Mouse (Mus musculus) ES-Bruce4 (cell line): Measurements from ENCODE around the gene Cd163l1. TPM values are rescaled to one million over a fixed set of nuclear protein-coding genes. Genes with fewer than 3 reads are reported as not detected.

Experiments used
- H3K27ac ChIP-seq: 2 replicates; pipeline ENCODE4 v1.5.1; 2012; ENCODE audit warnings: low read length, inconsistent platforms; ENCODE audit not compliant: insufficient read depth
- H3K27me3 ChIP-seq: 2 replicates; pipeline ENCODE4 v1.6.1; 2012; ENCODE audit warnings: mild to moderate bottlenecking, low read length, inconsistent platforms; ENCODE audit not compliant: control insufficient read depth, poor library complexity, insufficient read depth, severe bottlenecking
- H3K36me3 ChIP-seq: 2 replicates; pipeline ENCODE4 v1.6.1; 2012; ENCODE audit warnings: inconsistent platforms, mild to moderate bottlenecking, low read length, moderate library complexity; ENCODE audit not compliant: control insufficient read depth, poor library complexity, insufficient read depth, severe bottlenecking
- H3K4me1 ChIP-seq: one replicate; pipeline ENCODE4 v1.8.1; 2011; ENCODE audit warnings: low read length; ENCODE audit not compliant: control insufficient read depth, insufficient read depth
- H3K4me3 ChIP-seq: 2 replicates; pipeline ENCODE4 v1.5.1; 2011; ENCODE audit warnings: low read depth, mild to moderate bottlenecking, low read length
- H3K9ac ChIP-seq: 2 replicates; pipeline ENCODE4 v1.6.1; 2012; ENCODE audit warnings: low read depth, mild to moderate bottlenecking, inconsistent platforms; ENCODE audit not compliant: poor library complexity, severe bottlenecking
- H3K9me3 ChIP-seq: replicated peaks from 2 replicates; pipeline ENCODE4 v1.6.1; 2012; ENCODE audit warnings: mild to moderate bottlenecking, low read length, inconsistent platforms; ENCODE audit not compliant: control insufficient read depth, poor library complexity, insufficient read depth, severe bottlenecking
- CTCF ChIP-seq: IDR thresholded peaks from one replicate; pipeline ENCODE4 v1.8.1; 2011; ENCODE audit warnings: low read depth, low read length
- EP300 ChIP-seq: IDR thresholded peaks from 2 replicates; pipeline ENCODE4 v1.6.1; 2011; ENCODE audit warnings: low read depth, low read length; ENCODE audit not compliant: insufficient read depth
- POLR2A ChIP-seq: IDR thresholded peaks from one replicate; pipeline ENCODE4 v1.8.1; 2011; ENCODE audit warnings: low read length; ENCODE audit not compliant: insufficient read depth
- polyA plus RNA-seq: library from polyadenylated mRNA; stranded (reverse); fragments of >200 nt; gene quantifications from 2 replicates; pipeline ENCODE4 v1.2.4, GENCODE M21; 2011; ENCODE audit warnings: low read depth; ENCODE audit not compliant: missing spikeins, insufficient read depth, insufficient read length

Cd163l1 gene
- polyA plus RNA-seq, 1 experiment: not detected

DNA sequence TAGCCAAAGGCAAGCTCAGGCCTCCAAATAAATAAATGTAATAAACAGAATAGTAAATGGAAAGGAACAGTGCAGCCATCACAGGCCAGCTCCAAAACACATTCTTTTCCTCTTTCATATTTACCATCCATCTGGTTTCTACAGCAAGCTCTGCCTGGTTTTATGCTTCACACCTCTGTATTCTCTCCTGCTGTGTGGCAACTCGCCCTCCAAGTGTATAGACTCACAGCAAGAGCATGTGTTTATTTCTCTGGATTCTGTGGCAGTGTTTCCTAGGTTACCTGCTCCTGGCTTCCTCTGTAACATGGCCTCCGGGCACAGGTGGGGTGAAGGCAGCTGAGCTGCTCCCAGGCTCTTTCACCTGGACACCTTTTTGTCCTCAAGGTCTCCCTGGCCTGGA is 25.6 kb upstream of the Cd163l1 start:
- H3K27me3 ChIP-seq: no peaks in the 10 kb centered on the region
- TF ChIP-seq CTCF (no peak), EP300 (0 out of 2 replicates have a peak, but pooled peaks have one; percentile 21)
- no peaks in the 10 kb centered on the region for H3K9me3 ChIP-seq
- no peaks in the 10 kb centered on the region for H3K36me3 ChIP-seq
- no peak overlapping the region for H3K27ac ChIP-seq
- no peak overlapping the region for H3K9ac ChIP-seq
- H3K4me3 ChIP-seq: no peak overlapping the region
- no peaks in the 10 kb centered on the region for H3K4me1 ChIP-seq

DNA sequence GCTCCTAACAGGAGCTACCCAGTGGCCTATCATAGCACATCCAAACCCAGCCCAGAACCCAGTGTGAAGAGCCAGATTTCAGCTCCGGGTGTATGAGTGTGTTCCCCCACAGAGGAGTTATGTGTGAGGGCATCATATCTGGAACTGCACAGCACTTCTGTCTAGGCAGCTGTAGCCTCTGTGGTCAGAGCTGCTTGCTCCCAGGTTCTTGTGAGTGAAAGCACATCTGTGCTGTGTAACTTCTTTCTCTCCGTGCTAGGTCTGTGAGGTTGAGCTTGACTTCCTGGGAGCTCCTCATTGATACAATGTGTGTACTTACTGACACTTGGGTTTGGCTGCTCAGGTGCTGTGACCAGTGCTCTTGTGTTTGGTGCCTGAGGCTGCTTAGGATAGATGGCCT is 25.2 kb upstream of the Cd163l1 start:
- no peak for TF ChIP-seq CTCF
- no peak for TF ChIP-seq POLR2A
- H3K27ac ChIP-seq: no peak overlapping the region
- H3K9ac ChIP-seq: no peak overlapping the region
- H3K4me1 ChIP-seq: no peaks in the 10 kb centered on the region
- H3K4me3 ChIP-seq: no peak overlapping the region
- H3K36me3 ChIP-seq: no peaks in the 10 kb centered on the region
- no peaks in the 10 kb centered on the region for H3K27me3 ChIP-seq
- no peaks in the 10 kb centered on the region for H3K9me3 ChIP-seq

DNA sequence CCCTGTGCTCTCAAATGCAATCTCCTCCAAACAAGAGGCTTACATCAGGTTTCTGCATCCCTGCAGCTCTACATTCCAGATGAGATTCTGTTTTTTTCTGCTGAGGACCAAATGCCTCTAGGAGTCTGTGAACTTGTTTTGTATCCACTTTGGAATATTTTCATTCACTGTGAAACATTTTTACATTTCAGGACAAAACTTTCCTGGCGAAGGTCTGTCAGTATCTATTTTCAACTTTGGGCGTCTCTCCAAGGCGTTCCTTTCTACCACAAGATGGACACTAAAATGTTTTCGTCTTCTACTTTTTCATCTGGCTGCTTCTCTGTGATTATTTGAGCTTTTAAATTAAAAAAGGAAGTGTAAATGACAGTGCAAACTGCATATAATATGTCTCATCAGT is 24.0 kb upstream of the Cd163l1 start:
- Histone ChIP-seq H3K36me3 (no peaks in the 10 kb centered on the region), H3K4me3 (no peak overlapping the region), H3K27ac (no peak overlapping the region), H3K9ac (no peak overlapping the region), H3K4me1 (no peaks in the 10 kb centered on the region), H3K9me3 (no peaks in the 10 kb centered on the region), H3K27me3 (no peaks in the 10 kb centered on the region)
- no peak for TF ChIP-seq CTCF
- no peak for TF ChIP-seq POLR2A
- TF ChIP-seq EP300: no peak

DNA sequence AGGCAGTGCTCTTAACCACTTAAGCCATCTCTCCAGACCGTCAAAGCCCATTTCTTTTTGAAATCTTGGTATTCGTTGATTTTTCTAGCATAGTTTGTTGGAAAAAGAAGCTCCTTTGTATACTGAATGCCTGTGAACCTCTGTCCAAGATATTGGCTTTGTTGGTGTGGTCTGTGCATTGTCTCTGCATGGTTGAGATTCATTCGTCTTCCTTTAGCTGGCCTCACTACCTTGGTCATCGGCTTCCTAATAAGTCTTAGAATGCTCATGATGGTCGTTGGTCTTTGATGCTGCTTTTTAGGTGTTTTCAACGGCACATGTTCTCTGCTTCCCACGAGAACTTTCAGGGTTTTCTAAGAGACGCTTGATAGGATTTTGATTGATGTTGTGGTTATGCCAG is 22.1 kb upstream of the Cd163l1 start:
- TF ChIP-seq POLR2A (no peak), CTCF (no peak), EP300 (no peak)
- no peaks in the 10 kb centered on the region for H3K27me3 ChIP-seq
- H3K9ac ChIP-seq: no peak overlapping the region
- H3K27ac ChIP-seq: no peak overlapping the region
- no peak overlapping the region for H3K4me3 ChIP-seq
- H3K36me3 ChIP-seq: no peaks in the 10 kb centered on the region
- H3K4me1 ChIP-seq: no peaks in the 10 kb centered on the region
- no peaks in the 10 kb centered on the region for H3K9me3 ChIP-seq

DNA sequence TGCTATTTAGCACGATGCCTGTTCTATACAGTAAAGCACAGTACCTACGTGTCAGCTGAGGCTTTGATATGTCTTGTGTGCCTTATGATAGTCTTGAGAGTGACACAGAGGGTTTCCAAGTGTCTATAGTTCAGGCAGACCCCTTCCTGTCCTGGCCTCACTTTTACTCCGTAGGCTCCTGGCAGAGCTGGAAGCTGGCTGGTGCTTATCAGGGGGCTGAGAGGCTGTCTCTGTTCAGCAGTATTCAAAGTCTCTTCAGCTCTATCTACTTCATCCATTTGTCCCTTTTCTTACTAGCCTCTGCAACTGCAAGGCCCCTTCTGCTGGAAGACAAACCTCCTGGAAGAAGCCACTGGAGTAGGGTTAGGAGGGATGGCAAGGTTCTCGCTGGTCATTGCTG is 17.0 kb upstream of the Cd163l1 start:
- Histone ChIP-seq H3K27me3 (no peaks in the 10 kb centered on the region), H3K36me3 (no peaks in the 10 kb centered on the region), H3K4me3 (no peak overlapping the region), H3K9me3 (no peaks in the 10 kb centered on the region), H3K4me1 (no peaks in the 10 kb centered on the region), H3K9ac (no peak overlapping the region), H3K27ac (no peak overlapping the region)
- no peak for TF ChIP-seq EP300

DNA sequence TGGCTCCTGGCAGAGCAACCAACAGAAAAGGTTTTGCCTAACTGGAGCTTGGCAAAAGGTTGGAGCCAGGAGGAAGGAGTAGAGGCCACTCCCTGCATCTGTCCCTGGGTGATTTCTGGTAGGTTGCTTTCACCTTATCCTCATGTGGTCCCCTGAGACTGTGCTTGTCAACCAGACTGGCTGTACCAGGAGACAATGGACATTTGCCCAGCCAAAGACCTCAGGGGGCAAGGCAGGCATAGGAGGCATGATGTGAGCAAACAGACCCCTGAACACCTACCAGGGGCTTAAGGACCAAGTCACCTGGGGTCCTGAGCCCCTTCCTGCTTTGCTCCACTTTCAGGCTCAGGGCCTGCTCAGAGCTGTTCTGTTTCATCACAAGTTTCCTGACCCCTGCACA is 12.2 kb upstream of the Cd163l1 start, which contains the start of gene Olfr524:
Olfr524 (minus strand) TSS at position 101 of the 400 bp plus-strand sequence.
- H3K9me3 ChIP-seq: no peaks in the 10 kb centered on the region
- no peak within 1 kb of the TSS for H3K9ac ChIP-seq
- H3K27ac ChIP-seq: no peak within 1 kb of the TSS
- no peaks in the 10 kb centered on the region for H3K4me1 ChIP-seq
- H3K36me3 ChIP-seq: no peaks in the 10 kb centered on the region
- TF ChIP-seq POLR2A: no peak
- TF ChIP-seq CTCF: no peak
- no peak for TF ChIP-seq EP300
- H3K27me3 ChIP-seq: no peaks in the 10 kb centered on the region
- no peak within 1 kb of the TSS for H3K4me3 ChIP-seq

DNA sequence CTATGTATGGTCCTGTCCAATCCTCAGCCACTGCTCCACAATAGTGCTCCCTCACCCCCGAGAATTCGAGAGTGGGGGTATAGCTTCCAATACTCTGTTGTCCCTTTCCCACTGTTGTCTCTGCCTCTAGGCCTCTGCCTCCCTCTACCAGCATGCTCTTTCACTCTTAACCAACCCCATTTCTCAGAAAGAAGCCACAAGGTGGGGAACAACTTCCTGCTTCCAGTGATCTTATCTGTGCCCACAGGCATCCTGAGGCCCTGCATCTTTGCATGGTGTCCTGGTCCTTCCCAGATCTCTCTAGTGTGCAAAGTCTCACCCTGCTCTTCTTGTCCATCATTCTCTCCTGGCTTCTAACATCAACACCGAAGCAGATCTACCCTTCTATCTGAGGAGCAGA is 11.2 kb upstream of the Cd163l1 start:
- Histone ChIP-seq H3K9me3 (no peaks in the 10 kb centered on the region), H3K9ac (no peak overlapping the region), H3K4me1 (no peaks in the 10 kb centered on the region), H3K27me3 (no peaks in the 10 kb centered on the region), H3K27ac (no peak overlapping the region), H3K4me3 (no peak overlapping the region), H3K36me3 (no peaks in the 10 kb centered on the region)
- TF ChIP-seq CTCF (no peak), POLR2A (no peak), EP300 (no peak)
